Mouse (Mus musculus) urinary bladder, postnatal 10 days (tissue): ENCODE data around the gene Timm50.

Source experiments
- DNase-seq: peaks from one replicate; pipeline ENCODE4 v3.0.0; 2022; ENCODE audit warnings: low spot score

The Timm50 gene

DNA sequence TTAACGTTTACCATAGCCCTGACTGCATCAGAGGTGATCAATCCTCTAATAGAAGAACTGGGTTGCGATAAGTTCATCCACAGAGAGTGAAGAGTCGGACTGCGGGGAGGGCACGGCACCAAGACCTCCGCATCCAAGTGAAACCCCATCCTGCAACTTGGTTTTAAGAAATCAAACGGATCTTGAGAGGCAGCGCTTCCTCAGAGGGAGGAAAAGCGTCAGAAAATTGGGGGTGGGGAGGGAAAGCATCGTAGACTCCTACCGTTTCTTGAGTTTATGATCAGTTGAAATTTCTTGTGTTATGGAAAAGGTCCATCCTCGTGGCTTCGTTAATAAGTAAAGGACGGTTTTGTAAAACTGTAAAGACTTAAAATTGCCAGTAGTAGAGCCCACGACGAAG lies 43.3 kb downstream of the Timm50 start:
- no peak for DNase-seq

DNA sequence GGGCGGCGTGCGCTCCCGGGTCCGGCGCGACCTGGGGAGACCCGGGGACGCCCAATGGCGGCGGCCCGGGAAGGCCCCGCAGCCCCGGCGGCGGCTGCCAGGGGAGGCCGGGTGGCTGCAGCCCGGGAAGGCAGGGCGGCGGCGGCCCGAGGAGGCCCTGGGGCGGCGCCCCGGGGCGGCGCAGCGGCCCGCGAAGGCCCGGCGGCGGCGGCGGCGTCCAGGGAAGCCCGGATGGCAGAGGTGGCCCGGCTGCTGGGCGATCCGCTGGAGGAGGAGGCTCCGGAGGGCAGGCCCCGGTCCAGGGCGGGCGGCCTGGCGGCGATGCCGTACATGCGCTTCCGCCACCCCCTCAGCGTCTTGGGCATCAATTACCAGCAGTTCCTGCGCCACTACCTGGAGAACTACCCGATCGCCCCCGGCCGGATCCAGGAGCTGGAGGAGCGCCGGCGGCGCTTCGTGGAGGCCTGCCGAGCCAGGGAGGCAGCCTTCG lies 43.8 kb downstream of the Timm50 start:
- DNase-seq = no peak

DNA sequence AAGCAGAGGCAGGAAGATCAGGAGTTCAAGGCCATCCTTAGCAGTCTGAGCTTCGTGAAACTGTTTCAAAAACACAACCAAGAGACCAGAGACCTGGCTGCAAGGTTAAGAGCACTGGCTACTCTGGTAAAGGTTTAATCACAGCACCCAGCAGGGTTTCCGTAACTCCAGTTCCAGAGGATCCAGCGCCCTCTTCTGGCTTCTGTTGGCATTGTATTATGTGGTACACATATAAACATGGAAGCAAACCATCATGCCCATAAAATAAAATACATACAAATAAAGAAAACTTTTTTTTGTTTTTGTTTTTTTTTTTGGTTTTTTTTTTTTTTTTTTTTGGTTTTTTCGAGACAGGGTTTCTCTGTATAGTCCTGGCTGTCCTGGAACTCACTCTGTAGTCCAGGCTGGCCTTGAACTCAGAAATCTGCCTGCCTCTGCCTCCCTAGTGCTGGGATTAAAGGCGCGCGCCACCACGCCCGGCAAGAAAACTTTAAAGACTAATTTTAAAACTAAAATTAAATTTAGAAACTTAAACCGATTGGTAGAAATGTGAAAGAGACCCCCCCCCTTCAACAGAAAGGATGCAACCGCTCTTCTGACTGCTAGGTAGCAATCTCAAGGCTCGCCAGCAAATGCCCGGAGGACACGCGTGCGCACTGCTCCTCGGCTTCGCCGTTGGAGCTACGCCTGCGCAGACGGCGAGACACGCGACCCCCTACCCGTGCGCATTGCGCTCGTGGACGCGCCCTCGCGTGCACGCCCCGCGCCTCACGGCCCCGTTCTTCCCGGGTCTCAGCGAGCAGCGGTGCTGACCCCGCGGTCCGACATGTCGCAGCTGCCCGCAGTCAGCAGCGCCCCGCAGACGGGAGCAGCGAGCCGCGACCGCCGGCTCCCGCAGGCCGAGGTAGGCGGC lies 44.5 kb downstream of the Timm50 start, which contains the start of gene Eid2:
TSS of gene Eid2 (plus strand) at position 753 of the 913 bp plus-strand sequence.
- DNase-seq = peak; percentile 40

DNA sequence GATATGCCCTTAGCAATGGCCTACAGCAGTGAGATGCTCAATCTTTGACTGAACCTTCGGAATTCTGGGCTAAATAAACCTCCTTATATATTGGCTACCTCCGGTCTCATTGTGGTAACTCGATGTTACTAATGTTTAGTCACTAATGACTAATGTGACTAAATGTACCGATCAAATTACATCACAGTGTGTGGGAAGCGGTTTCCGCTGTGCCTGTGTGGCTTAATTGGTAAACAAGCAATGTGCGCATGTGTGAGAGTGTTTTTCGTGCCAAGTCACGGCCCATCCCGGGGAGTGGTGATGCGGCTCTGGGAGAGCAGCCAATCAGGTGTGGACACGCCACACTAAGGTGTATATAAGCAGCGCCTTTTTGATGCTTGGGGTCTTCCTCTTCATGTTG lies 46.5 kb downstream of the Timm50 start:
- no peak for DNase-seq

DNA sequence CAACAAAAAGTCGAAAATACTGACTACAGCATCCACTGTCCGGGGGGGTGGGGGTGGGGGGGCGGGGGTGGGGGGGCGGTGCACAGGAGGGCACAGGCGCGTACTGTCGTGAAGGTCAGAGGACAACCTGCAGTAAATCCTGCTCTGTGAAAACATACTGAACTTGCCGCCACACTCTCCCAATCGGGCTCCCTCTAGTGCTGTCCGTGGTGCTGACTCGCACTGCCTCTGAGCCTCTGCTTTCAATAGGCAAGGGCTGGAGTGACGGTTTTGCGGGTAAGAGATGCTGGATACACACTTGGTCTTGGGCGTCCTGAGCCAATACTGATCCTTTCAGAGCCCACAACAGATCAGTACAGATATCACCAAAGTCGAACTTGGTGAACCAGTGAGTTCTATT lies 48.1 kb downstream of the Timm50 start:
- no peak for DNase-seq

DNA sequence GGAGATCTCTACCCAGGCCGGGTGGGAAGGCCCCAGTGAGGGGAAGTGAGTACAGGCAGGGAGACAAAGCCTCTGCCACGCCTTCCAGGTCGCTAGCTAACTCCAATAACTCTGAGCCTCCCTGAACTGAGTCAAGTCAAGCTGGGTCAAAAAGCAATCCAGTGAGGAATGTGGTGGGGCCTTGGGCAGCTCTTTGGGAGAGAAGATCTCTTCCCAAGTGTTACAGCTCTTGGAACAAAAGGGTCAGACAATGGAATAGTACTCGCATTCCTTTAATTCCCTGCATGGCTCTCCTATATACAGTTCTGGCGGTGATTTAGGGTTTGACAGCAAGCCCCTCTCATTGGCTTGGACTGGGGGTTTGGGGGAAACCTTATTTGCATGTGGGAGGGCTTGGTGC lies 49.0 kb downstream of the Timm50 start:
- no peak for DNase-seq
